Comparison of ENCODE assay signal across 8 mouse cellular contexts in the genomic region with DNA sequence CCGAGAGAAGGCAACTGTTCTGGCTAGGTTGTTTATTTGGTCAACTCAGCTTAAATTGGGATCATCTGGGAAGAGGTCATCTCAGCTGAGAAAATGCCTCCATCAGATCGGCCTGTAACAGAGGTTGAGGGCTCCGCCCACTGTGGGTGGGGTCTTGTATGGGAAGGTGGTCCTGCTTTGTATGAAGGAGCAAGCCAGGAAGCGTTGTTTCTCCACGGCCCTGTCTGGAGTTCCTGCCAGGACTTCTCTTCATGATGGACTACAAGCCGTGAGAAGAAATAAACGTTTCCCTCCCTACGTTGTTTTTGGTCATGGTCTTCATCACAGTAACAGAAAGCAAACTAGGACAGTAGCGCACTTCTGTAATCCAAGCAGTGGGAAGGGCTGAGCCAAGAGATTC. TPM values are rescaled to one million over a fixed set of nuclear protein-coding genes. Genes with fewer than 3 reads are reported as not detected.
A peak's percentile ranks its signal among the peaks of the same experiment; 100 is the strongest.
DNase-seq lines count a peak whose midpoint lies in the region; ATAC-seq and TF ChIP-seq lines count a peak whose summit lies in the region.

No protein-coding gene starts in this region.

- H3K9ac ChIP-seq in heart, embryonic 15.5 days: no peak overlapping the region
- no peak overlapping the region for H3K9ac ChIP-seq in limb, embryonic 14.5 days (ENCODE audit: low read depth, low read length, severe bottlenecking)
- H3K9ac ChIP-seq in midbrain, embryonic 15.5 days: no peak overlapping the region

- H3K27ac ChIP-seq in heart, embryonic 15.5 days: no peak overlapping the region
- H3K27ac ChIP-seq in limb, embryonic 14.5 days (replicated peaks; ENCODE audit: low read depth, low read length): no peak overlapping the region
- no peak overlapping the region for H3K27ac ChIP-seq in midbrain, embryonic 15.5 days

- no peak for TF ChIP-seq POLR2A in limb, embryonic 14.5 days (IDR thresholded peaks at IDR 0.05; ENCODE audit: borderline replicate concordance, extremely low read depth, insufficient read depth, insufficient read length)

- H3K36me3 ChIP-seq in heart, embryonic 15.5 days: no peaks in the 10 kb centered on the region
- H3K36me3 ChIP-seq in limb, embryonic 14.5 days (ENCODE audit: control insufficient read depth, insufficient read depth, low read length): no peaks in the 10 kb centered on the region
- H3K36me3 ChIP-seq in midbrain, embryonic 15.5 days (replicated peaks): no peaks in the 10 kb centered on the region

- H3K27me3 ChIP-seq in heart, embryonic 15.5 days: no peaks in the 10 kb centered on the region
- no peaks in the 10 kb centered on the region for H3K27me3 ChIP-seq in limb, embryonic 14.5 days (ENCODE audit: control insufficient read depth, insufficient read depth, low read length)
- no peaks in the 10 kb centered on the region for H3K27me3 ChIP-seq in midbrain, embryonic 15.5 days (replicated peaks)

- peak overlapping the region; percentile 21 for H3K4me2 ChIP-seq in heart, embryonic 15.5 days
- H3K4me2 ChIP-seq in limb, embryonic 14.5 days (replicated peaks; ENCODE audit: low read depth, low read length, severe bottlenecking): peak overlapping the region; percentile 42
- peak overlapping the region; percentile 14 for H3K4me2 ChIP-seq in midbrain, embryonic 15.5 days

- WGBS in heart, embryonic 15.5 days: 9% methylated on average over 9 of the region's 9 CpGs
- whole genome bisulfite sequencing in limb, embryonic 14.5 days: 6% methylated on average over 9 of the region's 9 CpGs
- WGBS in midbrain, embryonic 15.5 days: 10% methylated on average over 9 of the region's 9 CpGs

- H3K4me3 ChIP-seq in heart, embryonic 15.5 days: no peak overlapping the region
- H3K4me3 ChIP-seq in limb, embryonic 14.5 days (replicated peaks; ENCODE audit: low read length): peak overlapping the region; percentile 7; the same call in 1 of the 2 replicates
- no peak overlapping the region for H3K4me3 ChIP-seq in midbrain, embryonic 15.5 days

- peaks cover 16% of the 10 kb centered on the region for H3K4me1 ChIP-seq in heart, embryonic 15.5 days (replicated peaks)
- peaks cover 16% of the 10 kb centered on the region for H3K4me1 ChIP-seq in limb, embryonic 14.5 days (ENCODE audit: control insufficient read depth, insufficient read depth, low read length)
- H3K4me1 ChIP-seq in midbrain, embryonic 15.5 days: peaks cover 29% of the 10 kb centered on the region

- H3K9me3 ChIP-seq in heart, embryonic 15.5 days (replicated peaks): no peaks in the 10 kb centered on the region
- no peaks in the 10 kb centered on the region for H3K9me3 ChIP-seq in limb, embryonic 14.5 days (ENCODE audit: control insufficient read depth, low read length)
- H3K9me3 ChIP-seq in midbrain, embryonic 15.5 days: no peaks in the 10 kb centered on the region

- peak; percentile 20 to 30 for DNase-seq in thymus, adult 18-20 months
- no peak for DNase-seq in thymus, postnatal 0 days (ENCODE audit: low spot score)
- peak; percentile 50 for DNase-seq in limb, embryonic 14.5 days (ENCODE audit: low spot score)
- no peak for DNase-seq in Muller cell, postnatal 12 days (ENCODE audit: inconsistent ontology term)
- no peak for DNase-seq in adrenal gland, adult 18-20 months (ENCODE audit: low spot score in 2 of 2)
- no peak for DNase-seq in spleen, postnatal 10 days (ENCODE audit: low spot score in 2 of 2)

- ATAC-seq in heart, embryonic 15.5 days (replicated peaks; ENCODE audit: insufficient number of reproducible peaks, insufficient read depth, low FRiP score, low read depth): no peak
- ATAC-seq in limb, embryonic 14.5 days (ENCODE audit: low FRiP score, low read depth): no peak
- ATAC-seq in midbrain, embryonic 15.5 days (replicated peaks): no peak

RNA-seq across cellular contexts. Expression of a gene that starts 2.1 kb away (rescaled TPM):
- 8.0 and 10.8 TPM in 2 replicates for polyA plus RNA-seq in thymus, postnatal 0 days (2015; fragmentation: Nextera tagmentation; extraction: Ambion mirVana)
- 11.1 and 18.0 TPM in 2 replicates for polyA plus RNA-seq in heart, embryonic 15.5 days (2015; fragmentation: Nextera tagmentation; extraction: Ambion mirVana)
- 18.5 and 20.4 TPM in 2 replicates for polyA plus RNA-seq in limb, embryonic 14.5 days (2012; rRNA removed)
- polyA plus RNA-seq in limb, embryonic 14.5 days (2014; fragmentation: Nextera tagmentation; extraction: Ambion mirVana): 15.7 and 17.8 TPM in 2 replicates
- polyA plus RNA-seq in midbrain, embryonic 15.5 days (2015; fragmentation: Nextera tagmentation; extraction: Ambion mirVana): 38.6 and 40.3 TPM in 2 replicates
- 10 to 100 TPM; 18.5 to 21.3 TPM for total RNA-seq in adrenal gland, adult 18-20 months (2021)

RNA-seq across cellular contexts. Expression of a gene that starts 17.1 kb away (rescaled TPM):
- polyA plus RNA-seq in thymus, postnatal 0 days (2015; fragmentation: Nextera tagmentation; extraction: Ambion mirVana): 1.1 and 1.8 TPM in 2 replicates
- polyA plus RNA-seq in heart, embryonic 15.5 days (2015; fragmentation: Nextera tagmentation; extraction: Ambion mirVana): 0.25 and 1.5 TPM in 2 replicates
- polyA plus RNA-seq in limb, embryonic 14.5 days (2012; rRNA removed): 0.33 and 0.51 TPM in 2 replicates
- 0.29 and 0.32 TPM in 2 replicates for polyA plus RNA-seq in limb, embryonic 14.5 days (2014; fragmentation: Nextera tagmentation; extraction: Ambion mirVana)
- not detected in 2 replicates for polyA plus RNA-seq in midbrain, embryonic 15.5 days (2015; fragmentation: Nextera tagmentation; extraction: Ambion mirVana)
- total RNA-seq in adrenal gland, adult 18-20 months (2021): not detected

RNA-seq across cellular contexts. Expression of a gene that starts 55.3 kb away (rescaled TPM):
- 18.8 and 20.7 TPM in 2 replicates for polyA plus RNA-seq in thymus, postnatal 0 days (2015; fragmentation: Nextera tagmentation; extraction: Ambion mirVana)
- polyA plus RNA-seq in heart, embryonic 15.5 days (2015; fragmentation: Nextera tagmentation; extraction: Ambion mirVana): 24.0 and 27.8 TPM in 2 replicates
- polyA plus RNA-seq in limb, embryonic 14.5 days (2012; rRNA removed): 52.4 and 52.6 TPM in 2 replicates
- polyA plus RNA-seq in limb, embryonic 14.5 days (2014; fragmentation: Nextera tagmentation; extraction: Ambion mirVana): 29.7 and 31.1 TPM in 2 replicates
- polyA plus RNA-seq in midbrain, embryonic 15.5 days (2015; fragmentation: Nextera tagmentation; extraction: Ambion mirVana): 48.2 and 49.2 TPM in 2 replicates
- 10 to 100 TPM; 15.2 to 17.2 TPM for total RNA-seq in adrenal gland, adult 18-20 months (2021)

Comparison
In these comparisons a context has a peak if more than half of its experiments do, and no peak if none do; other contexts are left out.
1. DNase-seq: peak in thymus, adult 18-20 months (2 of 2) and limb, embryonic 14.5 days (single experiment); none in thymus, postnatal 0 days (single experiment), Muller cell, postnatal 12 days (single experiment), adrenal gland, adult 18-20 months (0 of 2) and spleen, postnatal 10 days (0 of 2).
2. Peak in every context shown above with its lines, with median percentiles within 50 percentile points of each other: H3K4me2 ChIP-seq.